In genomic region chr4:151527763-151528162, GRCm38 (mm10) we compare ENCODE assay signal across 20 mouse cellular contexts.
"Had no signal": no experiment of that assay in that cellular context is flagged by ENCODE, and none has a peak within 500 bp of the region (broad histone marks: within the 10 kb centered on the region; RNA-seq: fewer than 3 reads in every experiment).

No protein-coding gene starts in this region.

- H3K27me3 ChIP-seq: limb, embryonic 12.5 days; limb, embryonic 15.5 days; neural tube, embryonic 13.5 days had no signal

- H3K9ac ChIP-seq: limb, embryonic 12.5 days; limb, embryonic 15.5 days; liver, embryonic 14.5 days; liver, postnatal 0 days; lung, embryonic 14.5 days; neural tube, embryonic 13.5 days had no signal

- H3K36me3 ChIP-seq: limb, embryonic 12.5 days; limb, embryonic 15.5 days; neural tube, embryonic 13.5 days had no signal

- H3K4me3 ChIP-seq: limb, embryonic 12.5 days; limb, embryonic 15.5 days; myocyte; neural tube, embryonic 13.5 days had no signal

- DNase-seq: kidney, adult 9 months; kidney, postnatal 14 days; kidney, postnatal 4 days; left cerebral cortex, postnatal 4 days; liver, postnatal 0 days; lung, embryonic 14.5 days; midbrain, embryonic 14.5 days; retina, postnatal 1 day; thymus, adult 2 months; thymus, postnatal 14 days; thymus, postnatal 4 days had no signal

- H3K4me1 ChIP-seq: limb, embryonic 12.5 days; neural tube, embryonic 13.5 days had no signal

- H3K4me2 ChIP-seq: limb, embryonic 12.5 days; limb, embryonic 15.5 days; liver, embryonic 11.5 days; lung, embryonic 14.5 days; neural tube, embryonic 13.5 days had no signal

- ATAC-seq: liver, postnatal 0 days; lung, postnatal 0 days had no signal

- H3K9me3 ChIP-seq: limb, embryonic 12.5 days; limb, embryonic 15.5 days; neural tube, embryonic 13.5 days had no signal

- H3K27ac ChIP-seq: limb, embryonic 12.5 days; limb, embryonic 15.5 days; liver, embryonic 14.5 days; macrophage; neural tube, embryonic 13.5 days; stomach, postnatal 0 days had no signal
